ENCODE assay signal across 8 mouse cellular contexts in the genomic region with DNA sequence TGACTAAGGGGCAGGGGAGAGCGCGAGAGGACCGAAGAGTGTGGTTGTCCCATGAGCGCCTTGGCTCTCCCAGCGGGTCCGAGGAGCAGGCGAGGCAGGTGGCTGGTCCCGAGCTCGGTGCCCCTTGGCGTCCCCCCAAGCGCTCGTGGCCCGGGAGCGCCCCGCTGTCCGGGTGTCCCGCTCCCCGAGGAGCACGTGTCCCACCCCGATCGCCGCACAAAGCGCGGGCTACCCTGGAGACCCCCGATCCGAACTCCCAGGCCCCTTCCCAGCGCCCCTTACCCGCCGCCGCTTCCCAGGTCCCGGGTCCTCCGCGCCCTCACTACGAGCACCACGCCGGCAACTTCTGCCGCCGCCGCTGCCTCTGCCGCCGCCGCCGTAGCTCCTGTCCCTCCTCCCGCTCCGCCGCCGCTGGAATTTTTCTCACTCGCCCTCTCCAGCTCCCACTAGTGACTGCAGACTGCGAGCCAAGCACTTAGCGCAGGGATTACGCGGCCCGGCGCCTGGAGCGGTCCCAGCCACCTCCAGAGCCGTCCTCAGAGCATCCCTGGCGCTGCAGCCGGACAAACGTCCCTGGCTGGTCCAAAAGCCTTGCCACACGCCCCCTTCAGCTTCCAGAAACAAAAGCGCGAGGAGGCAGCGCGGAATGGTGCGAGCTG. TPM values are rescaled to one million over a fixed set of nuclear protein-coding genes. Genes with fewer than 3 reads are reported as not detected.
DNase-seq lines count a peak whose midpoint lies in the region; ATAC-seq lines count a peak whose summit lies in the region.

A gene (minus strand): TSS at position 563 of the 659 bp plus-strand sequence.

- peak; percentile 79 for DNase-seq in adrenal gland, postnatal 10 days
- DNase-seq in embryo, embryonic 9.5 days (ENCODE audit: extremely low spot score), result peak; percentile 84
- peak; percentile 60 to 79 for DNase-seq in gastrocnemius, postnatal 4 days (ENCODE audit: low spot score in 2 of 2)
- peak; percentile 70 to 81 for DNase-seq in left cerebral cortex, postnatal 25 days (ENCODE audit: low spot score in 2 of 2)
- peak; percentile 88 for DNase-seq in midbrain, embryonic 10.5 days (ENCODE audit: low spot score)
- DNase-seq in skeletal muscle tissue, adult 2 months (ENCODE audit: low read depth, low spot score), result peak; percentile 47
- no peak for DNase-seq in spleen, postnatal 14 days (ENCODE audit: low spot score in 2 of 2)

- H3K36me3 ChIP-seq in intestine, embryonic 16.5 days (ENCODE audit: control insufficient read depth, insufficient read depth, low read length), result no peaks in the 10 kb centered on the region
- no peaks in the 10 kb centered on the region for H3K36me3 ChIP-seq in midbrain, embryonic 10.5 days

- peak within 1 kb of the TSS; percentile 64 for H3K4me3 ChIP-seq in intestine, embryonic 16.5 days (ENCODE audit: low read length)
- H3K4me3 ChIP-seq in midbrain, embryonic 10.5 days, result peak within 1 kb of the TSS; percentile 75

- peak; percentile 91 for ATAC-seq in intestine, embryonic 16.5 days

- peak within 1 kb of the TSS; percentile 71 for H3K9ac ChIP-seq in intestine, embryonic 16.5 days (ENCODE audit: low read depth, low read length)

- no peak within 1 kb of the TSS for H3K27ac ChIP-seq in intestine, embryonic 16.5 days (ENCODE audit: low read length)
- peak within 1 kb of the TSS; percentile 91 for H3K27ac ChIP-seq in midbrain, embryonic 10.5 days (replicated peaks)

- peaks cover 6% of the 10 kb centered on the region for H3K27me3 ChIP-seq in intestine, embryonic 16.5 days (replicated peaks; ENCODE audit: control insufficient read depth, insufficient read depth, low read length)
- peaks cover 51% of the 10 kb centered on the region for H3K27me3 ChIP-seq in midbrain, embryonic 10.5 days (ENCODE audit: low read depth, poor library complexity, severe bottlenecking)

- peak within 1 kb of the TSS; percentile 99 for H3K4me2 ChIP-seq in intestine, embryonic 16.5 days (ENCODE audit: low read depth, low read length)

- intact Hi-C loops in left cerebral cortex, postnatal 25 days (cut with DNase I), result loop anchor here (5.0 kb wide), 1 partner anchor 277 kb away; no protein-coding TSS in a partner anchor

- peaks cover 13% of the 10 kb centered on the region for H3K4me1 ChIP-seq in intestine, embryonic 16.5 days (ENCODE audit: control insufficient read depth, insufficient read depth, low read length)
- H3K4me1 ChIP-seq in midbrain, embryonic 10.5 days, result peaks cover 26% of the 10 kb centered on the region

- WGBS in intestine, embryonic 16.5 days, result under 1% methylated on average over 49 of the region's 65 CpGs
- WGBS in midbrain, embryonic 10.5 days, result under 1% methylated on average over 65 of the region's 65 CpGs

- no peaks in the 10 kb centered on the region for H3K9me3 ChIP-seq in intestine, embryonic 16.5 days (ENCODE audit: control insufficient read depth, low read length)
- H3K9me3 ChIP-seq in midbrain, embryonic 10.5 days (replicated peaks), result no peaks in the 10 kb centered on the region

RNA-seq across cellular contexts. Expression of the gene that starts here (rescaled TPM):
- total RNA-seq in adrenal gland, postnatal 10 days (2021), result 1 to 10 TPM in 1 of 2 experiments, under 1 TPM in 1; 0.90 to 1.2 TPM
- total RNA-seq in gastrocnemius, postnatal 4 days (2021), result 10 to 100 TPM; 12.5 to 13.6 TPM
- 0.71 and 1.1 TPM in 2 replicates for polyA plus RNA-seq in intestine, embryonic 16.5 days (2015; fragmentation: Nextera tagmentation; extraction: Ambion mirVana)
- 10 to 100 TPM; 15.1 to 17.9 TPM for total RNA-seq in left cerebral cortex, postnatal 25 days (2021)
- 5.5 and 5.8 TPM in 2 replicates for polyA plus RNA-seq in midbrain, embryonic 10.5 days (2016; fragmentation: Nextera tagmentation; extraction: Ambion mirVana)

Comparison
In these comparisons a context has a peak if more than half of its experiments do, and no peak if none do; other contexts are left out.
1. RNA of the gene that starts here (total RNA-seq): 15.1 to 17.9 TPM in left cerebral cortex, postnatal 25 days and 12.5 to 13.6 TPM in gastrocnemius, postnatal 4 days; 0.90 to 1.2 TPM in adrenal gland, postnatal 10 days; every median in the first group is over 4 times any median in the second.
2. DNase-seq: peak in adrenal gland, postnatal 10 days (single experiment), embryo, embryonic 9.5 days (single experiment), gastrocnemius, postnatal 4 days (2 of 2), left cerebral cortex, postnatal 25 days (2 of 2), midbrain, embryonic 10.5 days (single experiment) and skeletal muscle tissue, adult 2 months (single experiment); none in spleen, postnatal 14 days (0 of 2).